Mouse (Mus musculus) liver, embryonic 11.5 days (tissue): ENCODE results near the gene Fxyd7. TPM values are rescaled to one million over a fixed set of nuclear protein-coding genes. Genes with fewer than 3 reads are reported as not detected.

ENCODE experiments used
- ATAC-seq: fragments of 200-750 bp; cut with Nextera tagmentation; replicated peaks from 2 replicates; pipeline ENCODE4 v1.8.0; 2017; ENCODE audit warnings: moderate number of reproducible peaks, mild to moderate bottlenecking, moderate TSS enrichment, moderate library complexity; ENCODE audit not compliant: low FRiP score
- DNase-seq: peaks from one replicate; pipeline ENCODE4 v3.0.0-alpha.2; 2017; ENCODE audit warnings: low spot score
- H3K27ac ChIP-seq: fragments of 300-500 bp; sonication (generic); 2 replicates; pipeline ENCODE4 v1.5.1; 2014; ENCODE audit warnings: mild to moderate bottlenecking, low read depth, low read length, control low read depth
- H3K27me3 ChIP-seq: fragments of 300-500 bp; sonication (generic); replicated peaks from 2 replicates; pipeline ENCODE4 v1.6.1; 2014; ENCODE audit warnings: low read length, mixed read lengths; ENCODE audit not compliant: control insufficient read depth, insufficient read depth
- H3K36me3 ChIP-seq: fragments of 300-500 bp; sonication (generic); 2 replicates; pipeline ENCODE4 v1.6.1; 2014; ENCODE audit warnings: mild to moderate bottlenecking, low read length, moderate library complexity, mixed read lengths; ENCODE audit not compliant: control insufficient read depth, insufficient read depth
- H3K4me1 ChIP-seq: fragments of 300-500 bp; sonication (generic); replicated peaks from 2 replicates; pipeline ENCODE4 v1.6.1; 2014; ENCODE audit warnings: low read length, mixed read lengths; ENCODE audit not compliant: control insufficient read depth, insufficient read depth
- H3K4me2 ChIP-seq: fragments of 300-500 bp; sonication (generic); 2 replicates; pipeline ENCODE4 v1.6.1; 2014; ENCODE audit warnings: mild to moderate bottlenecking, control low read depth, moderate library complexity
- H3K4me3 ChIP-seq: fragments of 300-500 bp; sonication (generic); 2 replicates; pipeline ENCODE4 v1.5.1; 2014; ENCODE audit warnings: low read depth, low read length, control low read depth
- H3K9ac ChIP-seq: fragments of 300-500 bp; sonication (generic); 2 replicates; pipeline ENCODE4 v1.6.1; 2014; ENCODE audit warnings: low read depth, low read length, control low read depth
- H3K9me3 ChIP-seq: fragments of 300-500 bp; sonication (generic); 2 replicates; pipeline ENCODE4 v1.6.1; 2016; ENCODE audit warnings: low read length, inconsistent platforms, mixed read lengths; ENCODE audit not compliant: control insufficient read depth
- WGBS: fragments of 180-500 bp; shearing (Covaris S2); extraction: QIAGEN DNeasy Blood & Tissue Kit; methylation state at CpG from one replicate; pipeline ENCODE4 v1.1.7; 2014; 5-methylcytosine and 5-hydroxymethylcytosine counted together
- polyA plus RNA-seq: library from polyadenylated mRNA; unstranded; fragments of >200 nt; fragmentation: Nextera tagmentation; extraction: Ambion mirVana; gene quantifications from 2 replicates; pipeline ENCODE4 v1.2.1, GENCODE M21; 2014

Fxyd7 gene
- polyA plus RNA-seq, 1 experiment from 2014 or later, result 1.9 TPM

- Histone ChIP-seq H3K4me3 (no peak overlapping the region), H3K27me3 (no peaks in the 10 kb centered on the region), H3K4me2 (no peak overlapping the region), H3K36me3 (no peaks in the 10 kb centered on the region), H3K4me1 (no peaks in the 10 kb centered on the region; the same call in 1 of the 2 replicates), H3K27ac (no peak overlapping the region), H3K9me3 (no peaks in the 10 kb centered on the region), H3K9ac (no peak overlapping the region)
- 69% methylated on average over 2 of the region's 2 CpGs for WGBS
- DNase-seq (no peak), ATAC-seq (no peak)
Observed at GRCm38 (mm10) chr7:31030717-31031116, 20.6 kb downstream of the Fxyd7 start.

DNA sequence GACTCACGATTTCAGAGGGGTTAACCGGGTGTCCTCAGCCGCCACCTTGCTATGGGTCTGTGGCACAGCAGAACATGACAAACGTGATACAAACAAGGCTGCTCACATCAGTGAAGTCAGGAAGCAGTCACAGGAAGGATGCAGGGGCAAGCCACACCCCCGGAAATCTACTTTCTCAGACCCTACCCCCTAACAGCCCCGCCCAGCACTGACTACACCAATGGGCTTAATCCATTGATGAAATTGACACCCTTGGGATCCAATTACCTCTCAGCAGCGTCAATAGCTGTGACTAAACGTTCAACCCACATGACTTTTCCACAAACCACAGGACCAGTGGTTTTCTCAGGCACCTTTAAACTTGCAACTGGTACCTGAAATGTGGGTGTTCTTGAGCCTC, 22.7 kb downstream of the Fxyd7 start:
- WGBS, result 62% methylated on average over 8 of the region's 8 CpGs
- H3K9ac ChIP-seq, result no peak overlapping the region
- no peak for ATAC-seq

DNA sequence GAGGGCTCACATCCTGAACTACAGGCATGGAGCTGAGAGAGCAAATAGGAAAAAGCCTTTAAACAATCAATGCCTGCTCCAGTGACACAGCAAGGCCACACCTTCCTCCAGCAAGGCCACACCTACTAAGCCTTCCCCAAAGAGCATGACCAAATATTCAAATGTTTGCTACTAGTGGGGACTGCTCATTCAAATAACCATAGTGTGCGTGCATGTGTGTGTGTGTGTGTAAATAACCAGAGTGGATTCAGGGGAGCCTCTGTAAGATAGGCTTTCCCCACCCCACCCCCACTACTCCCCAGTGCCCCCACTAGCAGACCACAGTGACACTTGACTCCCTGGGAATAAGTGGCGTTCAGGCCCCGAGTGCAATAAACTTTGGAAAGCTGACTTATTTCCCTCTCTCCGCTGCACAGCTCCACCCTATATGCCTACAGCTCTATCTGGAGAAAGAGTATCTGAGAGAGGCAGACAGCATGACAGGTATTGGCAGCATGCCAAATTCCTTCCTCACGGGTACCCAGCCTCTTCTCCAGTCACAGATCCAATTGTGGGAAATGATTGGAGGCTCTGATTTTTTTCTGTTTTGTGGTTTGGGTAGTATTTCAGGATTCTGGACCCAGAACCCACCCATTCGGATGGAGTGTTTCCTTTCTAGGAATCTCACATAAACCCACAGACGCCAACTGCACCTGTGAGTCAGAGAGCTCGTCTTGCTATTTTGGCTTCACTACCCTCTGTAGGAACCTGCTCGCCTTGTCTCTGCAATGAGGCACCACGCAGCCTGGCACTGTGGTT, 34.0 kb downstream of the Fxyd7 start:
- Histone ChIP-seq H3K4me1 (no peaks in the 10 kb centered on the region; the same call in none of the 2 replicates), H3K27ac (no peak overlapping the region), H3K27me3 (no peaks in the 10 kb centered on the region), H3K36me3 (no peaks in the 10 kb centered on the region), H3K9ac (no peak overlapping the region), H3K9me3 (no peaks in the 10 kb centered on the region), H3K4me3 (no peak overlapping the region), H3K4me2 (no peak overlapping the region)
- DNase-seq (no peak), ATAC-seq (peak; percentile 47; the same call in 1 of the 2 replicates)
- WGBS, result 58% methylated on average over 10 of the region's 10 CpGs

More for the DNA sequence above, 22.7 kb downstream of the Fxyd7 start:
- Histone ChIP-seq H3K9me3 (no peaks in the 10 kb centered on the region), H3K36me3 (no peaks in the 10 kb centered on the region), H3K4me2 (no peak overlapping the region), H3K27ac (no peak overlapping the region), H3K4me3 (no peak overlapping the region), H3K4me1 (no peaks in the 10 kb centered on the region; the same call in 1 of the 2 replicates), H3K27me3 (no peaks in the 10 kb centered on the region)
- DNase-seq, result no peak

GRCm38 (mm10) chr7:31012971-31013370, 38.3 kb downstream of the Fxyd7 start:
- ATAC-seq (no peak), DNase-seq (no peak)
- WGBS, result 83% methylated on average over 5 of the region's 5 CpGs
- Histone ChIP-seq H3K36me3 (no peaks in the 10 kb centered on the region), H3K4me3 (no peak overlapping the region), H3K27me3 (no peaks in the 10 kb centered on the region), H3K9ac (no peak overlapping the region), H3K4me1 (no peaks in the 10 kb centered on the region; the same call in none of the 2 replicates), H3K27ac (no peak overlapping the region), H3K4me2 (no peak overlapping the region), H3K9me3 (no peaks in the 10 kb centered on the region)

- no peak for DNase-seq
- 56% methylated on average over 3 of the region's 3 CpGs for WGBS
Observed at GRCm38 (mm10) chr7:31008889-31009288, 42.4 kb downstream of the Fxyd7 start.

DNA sequence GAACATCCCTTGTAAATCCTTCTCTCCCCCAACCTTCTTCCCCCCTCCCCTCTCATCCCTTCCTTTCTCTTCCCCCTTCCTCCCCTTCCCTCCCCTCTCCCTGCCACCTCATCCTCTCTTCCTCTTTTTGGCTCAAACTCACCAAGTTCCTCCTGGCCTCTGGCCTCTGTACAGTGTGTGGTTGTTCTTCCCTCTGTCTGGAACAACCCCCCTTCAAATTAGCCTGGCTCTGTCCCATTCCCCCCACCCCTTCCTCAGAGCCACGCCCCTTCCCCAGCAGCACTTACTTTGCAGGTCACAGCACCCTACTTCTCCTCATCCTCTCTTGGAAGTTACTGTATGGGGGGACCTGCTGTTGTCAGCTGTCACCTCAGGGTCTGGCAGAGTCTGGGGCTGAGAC, 43.1 kb downstream of the Fxyd7 start:
- H3K4me1 ChIP-seq, result no peaks in the 10 kb centered on the region
- ATAC-seq, result no peak
- H3K9ac ChIP-seq, result no peak overlapping the region
- H3K27ac ChIP-seq, result no peak overlapping the region
- no peaks in the 10 kb centered on the region for H3K36me3 ChIP-seq
- WGBS, result 35% methylated on average over 1 of the region's 1 CpGs
- H3K9me3 ChIP-seq, result no peaks in the 10 kb centered on the region
- H3K27me3 ChIP-seq, result no peaks in the 10 kb centered on the region
- no peak for DNase-seq
- no peak overlapping the region for H3K4me3 ChIP-seq
- H3K4me2 ChIP-seq, result no peak overlapping the region

More at GRCm38 (mm10) chr7:31008889-31009288, 42.4 kb downstream of the Fxyd7 start:
- H3K4me3 ChIP-seq, result no peak overlapping the region
- no peak overlapping the region for H3K27ac ChIP-seq
- no peak for ATAC-seq
- H3K36me3 ChIP-seq, result no peaks in the 10 kb centered on the region
- H3K9me3 ChIP-seq, result no peaks in the 10 kb centered on the region
- no peaks in the 10 kb centered on the region for H3K27me3 ChIP-seq
- H3K9ac ChIP-seq, result no peak overlapping the region
- H3K4me1 ChIP-seq, result no peaks in the 10 kb centered on the region
- H3K4me2 ChIP-seq, result no peak overlapping the region

GRCm38 (mm10) chr7:31007775-31008174, 43.5 kb downstream of the Fxyd7 start:
- Histone ChIP-seq H3K4me1 (no peaks in the 10 kb centered on the region), H3K9ac (no peak overlapping the region), H3K27me3 (no peaks in the 10 kb centered on the region), H3K4me3 (no peak overlapping the region), H3K4me2 (no peak overlapping the region), H3K27ac (no peak overlapping the region), H3K9me3 (no peaks in the 10 kb centered on the region), H3K36me3 (no peaks in the 10 kb centered on the region)
- ATAC-seq, result no peak
- 50% methylated on average over 1 of the region's 1 CpGs for WGBS
- DNase-seq, result no peak

GRCm38 (mm10) chr7:31002650-31003049, 48.6 kb downstream of the Fxyd7 start:
- H3K4me2 ChIP-seq, result no peak overlapping the region
- H3K9ac ChIP-seq, result no peak overlapping the region
- no peaks in the 10 kb centered on the region for H3K36me3 ChIP-seq
- DNase-seq, result no peak
- no peaks in the 10 kb centered on the region for H3K27me3 ChIP-seq
- 39% methylated on average over 8 of the region's 8 CpGs for WGBS
- H3K27ac ChIP-seq, result no peak overlapping the region
- ATAC-seq, result peak; percentile 58; the same call in 1 of the 2 replicates
- H3K4me3 ChIP-seq, result no peak overlapping the region
- no peaks in the 10 kb centered on the region for H3K9me3 ChIP-seq
- H3K4me1 ChIP-seq, result peaks cover 8% of the 10 kb centered on the region; the same call in 1 of the 2 replicates
